Mouse (Mus musculus) neural tube, embryonic 11.5 days (tissue): ENCODE results near the gene Kcnj15. TPM values are rescaled to one million over a fixed set of nuclear protein-coding genes. Genes with fewer than 3 reads are reported as not detected.

Experiments used
- ATAC-seq: fragments of 200-750 bp; cut with Nextera tagmentation; 2 replicates; pipeline ENCODE4 v1.8.0; 2017; ENCODE audit warnings: moderate number of reproducible peaks, mild to moderate bottlenecking, moderate TSS enrichment, moderate library complexity; ENCODE audit not compliant: insufficient read depth, low FRiP score, low TSS enrichment
- DNase-seq: peaks from one replicate; pipeline ENCODE4 v3.0.0-alpha.2; 2015; ENCODE audit warnings: low spot score
- H3K27ac ChIP-seq: fragments of 300-500 bp; sonication (generic); 2 replicates; pipeline ENCODE4 v1.5.1; 2014; ENCODE audit warnings: low read depth, mild to moderate bottlenecking, low read length
- H3K27me3 ChIP-seq: fragments of 300-500 bp; sonication (generic); 2 replicates; pipeline ENCODE4 v1.6.1; 2014; ENCODE audit warnings: mild to moderate bottlenecking, low read length, mixed read lengths; ENCODE audit not compliant: control insufficient read depth, insufficient read depth
- H3K36me3 ChIP-seq: fragments of 300-500 bp; sonication (generic); 2 replicates; pipeline ENCODE4 v1.6.1; 2014; ENCODE audit warnings: mild to moderate bottlenecking, low read length, moderate library complexity, mixed read lengths; ENCODE audit not compliant: control insufficient read depth, insufficient read depth
- H3K4me1 ChIP-seq: fragments of 300-500 bp; sonication (generic); 2 replicates; pipeline ENCODE4 v1.6.1; 2014; ENCODE audit warnings: low read length, mixed read lengths; ENCODE audit not compliant: control insufficient read depth, insufficient read depth
- H3K4me2 ChIP-seq: fragments of 300-500 bp; sonication (generic); 2 replicates; pipeline ENCODE4 v1.6.1; 2014; ENCODE audit warnings: low read depth, mild to moderate bottlenecking, moderate library complexity
- H3K4me3 ChIP-seq: fragments of 300-500 bp; sonication (generic); 2 replicates; pipeline ENCODE4 v1.5.1; 2014; ENCODE audit warnings: low read depth, low read length
- H3K9ac ChIP-seq: fragments of 300-500 bp; sonication (generic); 2 replicates; pipeline ENCODE4 v1.6.1; 2014; ENCODE audit warnings: mild to moderate bottlenecking, low read length
- H3K9me3 ChIP-seq: fragments of 300-500 bp; sonication (generic); 2 replicates; pipeline ENCODE4 v1.6.1; 2016; ENCODE audit warnings: low read length; ENCODE audit not compliant: control insufficient read depth
- WGBS: fragments of 180-500 bp; shearing (Covaris S2); extraction: QIAGEN DNeasy Blood & Tissue Kit; methylation state at CpG from one replicate; pipeline ENCODE4 v1.1.7; 2014; 5-methylcytosine and 5-hydroxymethylcytosine counted together
- polyA plus RNA-seq: library from polyadenylated mRNA; unstranded; fragments of >200 nt; fragmentation: Nextera tagmentation; extraction: Ambion mirVana; gene quantifications from 2 replicates; pipeline ENCODE4 v1.2.1, GENCODE M21; 2014

The Kcnj15 gene
- polyA plus RNA-seq, 1 experiment from 2014 or later = 0.21 TPM

DNA sequence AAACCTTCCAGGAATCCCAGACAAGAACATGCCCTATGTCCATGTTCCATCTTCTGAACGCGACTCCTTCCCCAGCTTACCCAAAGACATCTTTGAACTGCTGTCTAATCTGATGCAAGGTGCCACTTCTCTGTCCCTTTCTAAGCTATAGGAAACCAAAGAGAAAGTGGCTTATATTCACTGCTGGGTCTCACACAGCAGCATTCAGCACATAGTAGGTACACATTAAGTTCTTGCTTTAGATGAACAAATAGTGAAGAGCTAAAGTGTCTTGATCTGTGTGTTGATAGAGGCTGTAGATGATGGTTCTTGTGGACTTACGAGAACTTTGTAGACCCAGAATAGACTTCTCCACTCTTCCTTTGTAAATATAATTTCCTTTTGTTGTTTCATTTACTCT lies 23.0 kb downstream of the Kcnj15 start:
- H3K4me2 ChIP-seq = no peak overlapping the region
- no peak for ATAC-seq
- 92% methylated on average over 3 of the region's 3 CpGs for WGBS
- no peak overlapping the region for H3K4me3 ChIP-seq
- H3K27ac ChIP-seq = no peak overlapping the region
- DNase-seq = no peak
- no peaks in the 10 kb centered on the region for H3K9me3 ChIP-seq
- no peaks in the 10 kb centered on the region for H3K36me3 ChIP-seq
- no peaks in the 10 kb centered on the region for H3K27me3 ChIP-seq
- no peak overlapping the region for H3K9ac ChIP-seq
- no peaks in the 10 kb centered on the region for H3K4me1 ChIP-seq

DNA sequence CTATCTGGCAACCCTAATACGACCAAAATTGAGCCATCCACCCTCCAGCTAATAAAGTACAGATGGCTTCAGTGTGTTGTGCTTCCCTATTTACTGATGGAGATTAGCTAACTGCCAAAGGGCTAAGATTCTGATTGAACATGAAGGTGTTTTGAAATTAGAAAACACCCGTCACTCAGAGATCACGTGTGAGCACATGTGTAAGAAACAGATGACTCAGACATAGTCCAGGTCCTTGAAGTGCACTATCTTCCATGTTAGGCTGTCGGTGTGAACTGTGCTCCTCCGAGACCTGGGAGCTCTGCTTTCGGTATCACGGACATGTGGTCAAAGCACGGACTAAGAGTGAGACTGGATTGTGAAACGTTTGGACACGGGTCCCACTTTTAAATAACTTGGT lies 26.0 kb downstream of the Kcnj15 start:
- H3K27ac ChIP-seq = no peak overlapping the region
- no peaks in the 10 kb centered on the region for H3K4me1 ChIP-seq
- H3K9me3 ChIP-seq = no peaks in the 10 kb centered on the region
- no peak overlapping the region for H3K4me3 ChIP-seq
- DNase-seq (no peak), ATAC-seq (no peak)
- WGBS = 91% methylated on average over 10 of the region's 10 CpGs
- no peak overlapping the region for H3K9ac ChIP-seq
- no peak overlapping the region for H3K4me2 ChIP-seq
- H3K36me3 ChIP-seq = no peaks in the 10 kb centered on the region
- H3K27me3 ChIP-seq = no peaks in the 10 kb centered on the region

DNA sequence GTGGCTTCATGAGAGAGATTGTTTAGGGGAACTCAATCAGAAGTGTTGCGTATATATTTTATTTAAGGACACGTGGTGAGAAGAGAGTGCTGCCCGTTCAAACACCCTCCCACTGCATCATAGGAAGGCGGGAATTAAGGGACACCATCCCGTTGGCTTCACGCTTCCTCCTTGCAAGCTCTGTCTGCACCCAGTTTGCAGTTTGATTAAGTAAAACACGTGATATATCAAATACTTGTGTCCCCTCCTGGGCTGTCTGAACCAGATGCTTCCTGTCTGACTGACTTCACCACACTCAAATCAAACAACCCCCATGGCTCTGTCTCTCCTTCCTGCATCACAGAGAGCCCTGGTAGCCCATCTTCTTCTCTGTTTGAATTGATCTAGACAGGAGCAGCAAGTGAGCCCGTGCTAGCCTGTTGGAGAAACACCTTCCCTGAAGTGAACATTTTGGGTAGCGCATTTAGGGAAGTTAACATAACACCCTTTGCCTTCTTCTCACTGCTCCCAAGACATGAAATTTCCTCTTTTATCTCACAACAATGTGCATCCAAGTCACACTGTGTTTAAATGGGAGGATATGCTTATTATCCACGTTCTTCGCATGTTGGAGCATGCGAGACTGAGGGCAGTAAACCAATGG lies 26.8 kb downstream of the Kcnj15 start:
- no peak for ATAC-seq
- DNase-seq = no peak
- H3K9me3 ChIP-seq = no peaks in the 10 kb centered on the region
- no peaks in the 10 kb centered on the region for H3K4me1 ChIP-seq
- H3K9ac ChIP-seq = no peak overlapping the region
- H3K4me3 ChIP-seq = no peak overlapping the region
- H3K4me2 ChIP-seq = no peak overlapping the region
- no peaks in the 10 kb centered on the region for H3K36me3 ChIP-seq
- WGBS = 78% methylated on average over 12 of the region's 12 CpGs
- H3K27me3 ChIP-seq = no peaks in the 10 kb centered on the region
- H3K27ac ChIP-seq = no peak overlapping the region

DNA sequence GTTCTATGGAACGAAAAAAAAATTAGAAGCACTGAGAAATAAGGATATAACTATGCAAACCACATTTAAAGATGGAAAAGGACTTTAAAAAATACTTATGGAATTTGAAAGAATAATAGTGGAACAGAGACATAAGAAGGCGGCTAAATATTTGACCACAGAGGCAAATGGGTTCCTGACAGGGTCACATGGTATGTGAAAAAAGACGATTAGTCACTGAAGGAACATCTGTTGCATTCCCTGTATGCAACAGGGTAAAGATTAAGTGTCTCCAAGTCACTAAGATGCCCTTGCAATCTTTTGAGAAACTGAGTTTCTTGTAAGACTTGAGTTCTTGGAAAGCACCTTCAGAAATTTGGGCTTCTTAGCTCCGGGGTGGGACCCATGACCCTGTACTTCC lies 27.7 kb downstream of the Kcnj15 start:
- H3K9me3 ChIP-seq = no peaks in the 10 kb centered on the region
- no peaks in the 10 kb centered on the region for H3K27me3 ChIP-seq
- no peak for DNase-seq
- ATAC-seq = no peak
- no peak overlapping the region for H3K4me2 ChIP-seq
- no peak overlapping the region for H3K4me3 ChIP-seq
- no peak overlapping the region for H3K27ac ChIP-seq
- no peaks in the 10 kb centered on the region for H3K4me1 ChIP-seq
- no peaks in the 10 kb centered on the region for H3K36me3 ChIP-seq
- H3K9ac ChIP-seq = no peak overlapping the region
- 92% methylated on average over 4 of the region's 4 CpGs for WGBS

DNA sequence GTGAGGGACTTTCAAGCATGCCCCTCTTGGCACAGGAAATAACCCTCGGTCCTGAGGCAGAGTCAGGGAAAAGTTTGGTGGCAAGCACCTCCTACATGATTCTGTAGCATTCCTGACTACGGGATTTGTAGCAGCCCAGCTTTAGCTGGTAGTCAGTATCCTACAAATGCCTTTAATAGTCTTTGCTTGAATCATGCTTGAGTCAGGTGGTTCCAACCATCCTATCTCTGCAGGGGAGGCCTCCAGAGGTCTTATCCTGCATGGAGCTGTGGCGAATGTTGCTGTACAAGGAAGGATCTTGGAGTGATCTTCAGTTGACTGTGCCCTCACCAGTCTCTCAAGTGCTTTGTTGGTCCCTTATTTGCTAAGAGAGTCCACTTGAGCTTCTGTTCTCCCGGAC lies 28.4 kb downstream of the Kcnj15 start:
- no peak overlapping the region for H3K4me3 ChIP-seq
- H3K4me1 ChIP-seq = no peaks in the 10 kb centered on the region
- no peaks in the 10 kb centered on the region for H3K36me3 ChIP-seq
- no peak overlapping the region for H3K27ac ChIP-seq
- no peak for ATAC-seq
- no peak overlapping the region for H3K9ac ChIP-seq
- H3K27me3 ChIP-seq = no peaks in the 10 kb centered on the region
- WGBS = 88% methylated on average over 4 of the region's 4 CpGs
- no peak overlapping the region for H3K4me2 ChIP-seq
- DNase-seq = no peak
- H3K9me3 ChIP-seq = no peaks in the 10 kb centered on the region

DNA sequence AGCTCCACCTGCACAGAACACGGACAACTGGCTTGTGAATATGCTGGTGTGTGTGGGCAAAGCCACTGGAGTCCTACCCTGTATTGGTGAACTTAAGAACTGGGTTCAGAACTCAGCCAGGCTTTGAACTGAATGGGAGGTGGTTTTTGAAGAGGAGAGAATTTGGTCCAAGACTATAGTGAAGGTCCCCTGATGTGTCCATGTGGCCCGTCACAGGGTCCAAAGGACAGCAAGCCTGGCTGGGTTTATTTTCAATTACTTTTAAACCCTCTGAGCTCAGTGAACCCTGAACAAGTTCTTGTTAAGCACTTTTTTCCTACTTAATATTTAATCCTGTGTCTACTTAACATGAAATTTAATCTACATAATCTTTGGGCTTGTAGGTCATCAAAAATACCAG lies 30.3 kb downstream of the Kcnj15 start:
- Histone ChIP-seq H3K27ac (no peak overlapping the region), H3K4me3 (no peak overlapping the region), H3K9ac (no peak overlapping the region), H3K27me3 (no peaks in the 10 kb centered on the region), H3K4me1 (no peaks in the 10 kb centered on the region), H3K36me3 (no peaks in the 10 kb centered on the region), H3K9me3 (no peaks in the 10 kb centered on the region), H3K4me2 (no peak overlapping the region)
- ATAC-seq (no peak), DNase-seq (no peak)
- 91% methylated on average over 2 of the region's 2 CpGs for WGBS

DNA sequence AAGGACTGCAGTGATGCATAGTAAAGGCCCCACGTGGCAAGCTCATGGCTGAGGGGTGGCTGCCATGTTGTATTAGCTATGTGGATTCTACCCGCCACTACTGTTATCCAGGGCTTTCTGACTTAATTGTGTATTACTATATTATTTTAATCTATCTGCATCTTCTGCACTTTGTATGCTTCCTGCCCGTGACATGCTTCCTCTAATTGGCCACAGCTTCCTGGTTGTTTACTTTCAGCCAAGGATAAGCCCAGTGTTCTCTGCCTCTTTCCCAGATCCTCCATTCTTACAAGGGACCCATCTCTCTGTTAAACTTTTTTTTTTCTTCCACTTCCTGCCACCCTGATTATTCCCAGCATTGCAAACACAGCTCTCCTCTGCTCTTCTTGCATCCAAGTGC lies 32.0 kb downstream of the Kcnj15 start:
- Histone ChIP-seq H3K4me3 (no peak overlapping the region), H3K27ac (no peak overlapping the region), H3K36me3 (no peaks in the 10 kb centered on the region), H3K9ac (no peak overlapping the region), H3K4me2 (no peak overlapping the region), H3K27me3 (no peaks in the 10 kb centered on the region), H3K4me1 (no peaks in the 10 kb centered on the region), H3K9me3 (no peaks in the 10 kb centered on the region)
- 88% methylated on average over 3 of the region's 3 CpGs for WGBS
- ATAC-seq (no peak), DNase-seq (no peak)

DNA sequence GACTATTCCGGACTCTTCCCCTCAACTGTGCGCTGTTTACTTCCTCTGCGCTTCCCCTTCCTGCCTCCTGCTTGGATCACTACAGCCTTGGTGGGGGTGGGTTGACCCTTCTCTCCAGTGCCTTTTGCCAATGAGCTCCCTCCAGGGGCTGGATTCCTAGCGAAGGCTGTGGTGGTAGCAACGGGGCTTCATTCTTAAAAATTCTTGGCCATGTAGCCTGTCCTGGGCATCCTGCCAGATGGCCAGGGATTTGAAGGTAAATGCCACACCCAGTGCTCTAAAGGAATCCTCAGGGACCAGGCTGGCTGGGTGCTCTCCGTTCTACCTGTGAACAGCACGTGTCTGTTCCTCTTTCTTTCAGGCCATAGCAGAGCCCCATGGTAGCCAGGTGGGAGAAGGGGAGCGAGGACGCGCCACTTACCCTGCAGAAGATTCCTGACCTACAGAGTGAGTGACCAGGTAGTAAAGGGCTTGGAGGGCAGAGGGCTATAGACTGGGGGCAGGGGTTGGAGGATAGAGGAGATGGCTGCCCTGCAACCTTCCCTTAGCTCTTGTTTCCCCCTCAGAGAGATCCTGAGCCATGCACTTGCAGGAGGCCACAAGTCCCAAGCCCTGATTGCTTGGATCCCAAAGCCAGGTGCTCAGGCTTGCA lies 34.2 kb downstream of the Kcnj15 start:
- H3K9me3 ChIP-seq = no peaks in the 10 kb centered on the region
- H3K4me3 ChIP-seq = no peak overlapping the region
- ATAC-seq = no peak
- no peaks in the 10 kb centered on the region for H3K4me1 ChIP-seq
- H3K36me3 ChIP-seq = no peaks in the 10 kb centered on the region
- no peak for DNase-seq
- no peak overlapping the region for H3K4me2 ChIP-seq
- H3K27me3 ChIP-seq = no peaks in the 10 kb centered on the region
- H3K27ac ChIP-seq = no peak overlapping the region
- 82% methylated on average over 10 of the region's 10 CpGs for WGBS
- H3K9ac ChIP-seq = no peak overlapping the region

DNA sequence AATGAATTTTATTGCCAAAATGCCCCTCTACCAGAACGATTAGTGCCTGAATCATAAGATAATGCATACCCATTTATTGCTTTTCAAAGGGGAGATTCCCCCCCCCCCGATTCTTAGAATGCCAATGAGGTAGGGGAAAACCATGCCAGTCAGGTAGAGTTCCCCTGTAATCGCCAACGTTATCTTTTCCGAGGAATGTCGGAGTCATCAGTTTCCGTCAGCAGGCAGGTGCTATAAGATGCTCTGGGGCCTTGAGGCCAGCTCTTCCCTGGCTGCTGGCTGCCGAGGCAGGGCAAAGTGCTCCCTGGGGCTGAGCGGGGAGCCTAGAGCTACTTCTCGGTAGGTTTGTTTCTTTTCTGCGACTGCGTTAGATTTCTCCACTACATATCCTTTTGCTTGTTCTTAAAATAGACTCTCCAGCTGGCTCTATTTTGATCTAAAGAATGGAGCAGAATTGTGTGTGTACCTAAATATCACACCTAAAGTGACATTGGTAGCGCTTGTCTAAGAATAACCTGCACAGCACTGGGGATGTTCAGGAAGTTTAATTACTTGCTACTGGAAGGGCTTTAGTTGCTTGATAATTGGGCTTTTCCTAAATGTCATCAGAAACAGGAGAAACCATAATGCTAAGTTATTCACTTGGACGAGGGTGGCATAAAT lies 35.6 kb downstream of the Kcnj15 start:
- no peaks in the 10 kb centered on the region for H3K9me3 ChIP-seq
- ATAC-seq (no peak), DNase-seq (no peak)
- no peaks in the 10 kb centered on the region for H3K4me1 ChIP-seq
- H3K27me3 ChIP-seq = no peaks in the 10 kb centered on the region
- H3K36me3 ChIP-seq = no peaks in the 10 kb centered on the region
- no peak overlapping the region for H3K4me2 ChIP-seq
- no peak overlapping the region for H3K9ac ChIP-seq
- H3K4me3 ChIP-seq = no peak overlapping the region
- no peak overlapping the region for H3K27ac ChIP-seq
- 84% methylated on average over 14 of the region's 14 CpGs for WGBS
